Mouse (Mus musculus): ENCODE measurements around the gene Nek4. TPM values are rescaled to one million over a fixed set of nuclear protein-coding genes. Genes with fewer than 3 reads are reported as not detected.

Nek4 gene
- polyA plus RNA-seq, 1 experiment from 2014 or later = 17.9 TPM

DNA sequence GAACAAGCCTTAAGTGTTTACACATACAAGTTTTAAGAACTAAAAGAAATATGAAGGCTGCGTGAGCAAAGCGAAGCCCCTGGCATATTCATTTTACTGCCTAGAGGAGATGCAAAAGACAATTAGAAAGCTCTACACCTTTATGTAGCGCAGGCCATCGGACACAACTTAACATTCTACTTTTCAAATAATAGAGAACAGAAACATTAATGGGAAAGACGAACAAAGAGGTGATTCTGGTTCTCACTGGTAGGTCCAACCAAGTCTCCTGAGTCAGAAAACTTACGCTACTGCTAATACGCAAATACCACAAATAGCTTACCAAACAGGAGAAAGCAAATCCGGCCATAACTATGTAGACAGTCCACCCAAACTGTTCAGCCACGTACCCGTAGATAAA, 49.2 kb downstream of the Nek4 start:
- Histone ChIP-seq H3K4me2 (ENCODE audit: low read length) (peak overlapping the region; percentile 78), H3K4me1 (ENCODE audit: control insufficient read depth, insufficient read depth, low read length) (peaks cover 8% of the 10 kb centered on the region), H3K9me3 (ENCODE audit: control insufficient read depth, low read length) (no peaks in the 10 kb centered on the region), H3K9ac (replicated peaks; ENCODE audit: low read length) (peak overlapping the region; percentile 88; the same call in 1 of the 2 replicates), H3K36me3 (ENCODE audit: control insufficient read depth, insufficient read depth, low read length) (peaks cover 18% of the 10 kb centered on the region), H3K27ac (replicated peaks; ENCODE audit: low read depth, low read length) (no peak overlapping the region), H3K4me3 (replicated peaks; ENCODE audit: low read depth, low read length) (peak overlapping the region; percentile 95), H3K27me3 (ENCODE audit: control insufficient read depth, insufficient read depth, low read length) (no peaks in the 10 kb centered on the region)
- DNase-seq (no peak), ATAC-seq (ENCODE audit: low FRiP score, low TSS enrichment) (no peak)
- 68% methylated on average over 10 of the region's 10 CpGs for WGBS

DNA sequence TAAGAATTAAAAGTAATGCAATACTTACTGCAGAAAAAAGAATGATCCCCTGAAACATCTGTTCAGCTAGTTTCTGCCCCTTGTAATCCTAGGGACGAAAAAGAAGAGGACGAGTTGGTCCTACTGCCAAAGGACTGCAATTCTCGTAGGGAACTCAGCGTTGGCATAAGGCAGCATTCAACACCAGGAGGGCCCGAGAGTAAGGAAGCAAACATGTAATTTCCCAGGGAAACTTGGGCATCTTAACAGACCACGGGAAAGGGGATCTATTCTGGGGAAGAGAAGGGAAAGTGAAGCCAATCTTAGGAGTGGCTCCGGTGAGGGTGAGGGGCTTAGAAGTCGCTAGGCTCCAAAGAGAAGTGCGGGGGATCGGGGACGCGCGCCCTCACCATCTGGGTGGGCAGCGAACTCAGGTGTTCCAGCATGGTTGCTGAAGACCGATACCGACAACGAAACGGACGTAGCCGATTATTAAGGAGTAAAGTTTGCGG, 49.7 kb downstream of the Nek4 start:
- Histone ChIP-seq H3K9me3 (ENCODE audit: control insufficient read depth, low read length) (no peaks in the 10 kb centered on the region), H3K9ac (replicated peaks; ENCODE audit: low read length) (peak overlapping the region; percentile 88), H3K36me3 (ENCODE audit: control insufficient read depth, insufficient read depth, low read length) (peaks cover 18% of the 10 kb centered on the region), H3K4me1 (ENCODE audit: control insufficient read depth, insufficient read depth, low read length) (peaks cover 8% of the 10 kb centered on the region), H3K27ac (replicated peaks; ENCODE audit: low read depth, low read length) (peak overlapping the region; percentile 93), H3K27me3 (ENCODE audit: control insufficient read depth, insufficient read depth, low read length) (no peaks in the 10 kb centered on the region), H3K4me2 (ENCODE audit: low read length) (peak overlapping the region; percentile 78), H3K4me3 (replicated peaks; ENCODE audit: low read depth, low read length) (peak overlapping the region; percentile 95)
- ATAC-seq (ENCODE audit: low FRiP score, low TSS enrichment) = 0 out of 2 replicates have a peak, but pooled peaks have one; percentile 49
- WGBS = 0% methylated on average over 21 of the region's 21 CpGs
- no peak for DNase-seq

DNA sequence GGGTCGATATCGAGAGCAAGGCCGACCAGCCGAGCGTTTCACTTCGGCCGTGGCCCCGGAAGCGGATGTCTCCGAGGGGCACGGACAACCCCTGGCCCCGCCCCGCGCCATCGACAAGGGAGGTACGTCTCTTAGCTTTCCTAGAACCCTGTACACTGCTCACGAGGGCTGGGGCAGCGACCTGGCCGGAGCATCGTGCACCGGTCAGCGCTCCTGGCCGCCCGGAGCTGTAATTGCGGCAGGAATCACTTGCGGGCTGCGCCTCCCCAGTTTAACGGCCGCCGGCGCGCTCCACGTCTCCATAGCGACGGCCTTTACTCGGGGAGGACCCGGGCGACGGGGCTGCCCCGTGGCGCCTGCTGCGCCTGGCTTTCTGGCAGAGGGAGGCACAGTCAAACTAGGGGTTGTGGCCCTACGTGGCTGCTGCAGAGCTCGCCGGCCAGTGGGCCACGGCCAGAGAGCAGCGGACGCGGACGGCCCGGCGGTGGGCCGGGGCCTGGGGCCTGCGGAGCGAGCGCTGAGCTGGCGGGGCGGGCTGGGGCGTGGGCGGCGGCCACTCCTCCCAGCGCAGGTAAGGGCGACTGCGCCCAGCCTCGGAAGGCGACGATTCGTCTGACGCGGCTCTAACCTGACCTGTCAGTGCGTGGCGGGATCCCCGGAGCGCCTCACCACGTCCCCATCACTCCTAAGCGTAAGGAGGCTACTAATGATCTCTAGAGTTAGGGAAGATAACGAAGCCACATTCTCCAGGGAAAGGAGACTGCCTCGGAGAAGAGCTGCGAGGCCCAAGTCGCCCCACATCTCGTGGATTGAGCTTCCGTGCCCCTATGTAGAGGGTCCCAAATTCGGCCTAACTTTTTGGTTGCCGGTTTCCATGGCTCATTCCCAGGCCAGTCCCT, 50.4 kb downstream of the Nek4 start, which contains the start of the genes Glt8d1 and Spcs1:
Gene Glt8d1, plus strand, starts transcription at position 94 of the 899 bp plus-strand sequence.
Gene Spcs1, minus strand, starts transcription at position 366 of the 899 bp plus-strand sequence.
- no peaks in the 10 kb centered on the region for H3K27me3 ChIP-seq (ENCODE audit: control insufficient read depth, insufficient read depth, low read length)
- H3K36me3 ChIP-seq (ENCODE audit: control insufficient read depth, insufficient read depth, low read length) = peaks cover 18% of the 10 kb centered on the region
- no peaks in the 10 kb centered on the region for H3K9me3 ChIP-seq (ENCODE audit: control insufficient read depth, low read length)
- ATAC-seq (ENCODE audit: low FRiP score, low TSS enrichment) = peak; percentile 94
- H3K4me2 ChIP-seq (ENCODE audit: low read length) = peak within 1 kb of the TSS; percentile 78
- H3K4me1 ChIP-seq (ENCODE audit: control insufficient read depth, insufficient read depth, low read length) = peaks cover 8% of the 10 kb centered on the region
- DNase-seq = peak; percentile 90
- H3K9ac ChIP-seq (replicated peaks; ENCODE audit: low read length) = peak within 1 kb of the TSS; percentile 88
- H3K27ac ChIP-seq (replicated peaks; ENCODE audit: low read depth, low read length) = peak within 1 kb of the TSS; percentile 93
- H3K4me3 ChIP-seq (replicated peaks; ENCODE audit: low read depth, low read length) = peak within 1 kb of the TSS; percentile 95
- under 1% methylated on average over 82 of the region's 84 CpGs for WGBS

DNA sequence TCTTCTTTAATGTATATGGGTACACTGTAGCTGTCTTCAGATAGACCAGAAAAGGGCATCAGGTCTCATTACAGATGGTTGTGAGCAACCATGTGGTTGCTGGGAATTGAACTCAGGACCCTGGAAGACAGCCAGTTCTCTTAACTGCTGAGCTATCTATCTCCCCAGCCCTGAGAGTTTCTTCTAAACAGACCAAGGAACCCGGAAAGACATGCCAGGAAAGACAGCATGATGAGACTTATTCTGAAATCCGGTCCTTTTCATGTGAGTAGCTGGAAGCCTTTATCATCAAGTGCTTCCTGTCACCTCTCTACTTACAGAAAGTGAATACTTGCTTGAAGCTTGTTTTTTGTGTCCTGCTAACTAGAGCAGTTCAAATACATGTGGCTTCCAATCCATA, 53.4 kb downstream of the Nek4 start:
- H3K27me3 ChIP-seq (ENCODE audit: control insufficient read depth, insufficient read depth, low read length) = no peaks in the 10 kb centered on the region
- H3K27ac ChIP-seq (replicated peaks; ENCODE audit: low read depth, low read length) = no peak overlapping the region
- no peak overlapping the region for H3K4me2 ChIP-seq (ENCODE audit: low read length)
- no peaks in the 10 kb centered on the region for H3K9me3 ChIP-seq (ENCODE audit: control insufficient read depth, low read length)
- DNase-seq (no peak), ATAC-seq (ENCODE audit: low FRiP score, low TSS enrichment) (no peak)
- peaks cover 32% of the 10 kb centered on the region for H3K36me3 ChIP-seq (ENCODE audit: control insufficient read depth, insufficient read depth, low read length)
- H3K4me3 ChIP-seq (replicated peaks; ENCODE audit: low read depth, low read length) = no peak overlapping the region
- WGBS = 92% methylated on average over 2 of the region's 2 CpGs
- peaks cover 8% of the 10 kb centered on the region for H3K4me1 ChIP-seq (ENCODE audit: control insufficient read depth, insufficient read depth, low read length)
- no peak overlapping the region for H3K9ac ChIP-seq (replicated peaks; ENCODE audit: low read length)

DNA sequence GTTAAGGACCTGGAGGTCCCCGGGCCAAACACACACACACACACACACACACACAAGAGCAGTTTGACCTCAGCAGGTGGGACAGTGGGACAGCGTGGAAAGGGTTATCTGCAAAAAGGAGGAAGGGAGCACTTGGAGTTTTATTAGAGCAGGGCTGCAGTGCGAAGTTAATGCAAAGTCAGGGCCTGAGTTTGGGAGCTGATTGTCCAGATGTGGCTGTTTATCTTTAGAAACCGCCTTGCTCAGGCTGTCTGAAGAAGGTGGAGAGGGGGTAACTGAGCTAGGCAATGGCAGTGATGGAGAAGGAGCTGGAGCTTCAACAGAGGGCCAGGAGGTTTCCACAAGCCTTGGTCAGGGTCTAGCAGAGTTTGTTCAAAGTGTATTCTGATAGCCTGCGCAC, 55.6 kb downstream of the Nek4 start:
- Histone ChIP-seq H3K4me1 (ENCODE audit: control insufficient read depth, insufficient read depth, low read length) (peaks cover 8% of the 10 kb centered on the region), H3K4me2 (ENCODE audit: low read length) (no peak overlapping the region), H3K36me3 (ENCODE audit: control insufficient read depth, insufficient read depth, low read length) (peaks cover 54% of the 10 kb centered on the region), H3K9ac (replicated peaks; ENCODE audit: low read length) (no peak overlapping the region), H3K9me3 (ENCODE audit: control insufficient read depth, low read length) (no peaks in the 10 kb centered on the region), H3K27me3 (ENCODE audit: control insufficient read depth, insufficient read depth, low read length) (no peaks in the 10 kb centered on the region), H3K4me3 (replicated peaks; ENCODE audit: low read depth, low read length) (no peak overlapping the region), H3K27ac (replicated peaks; ENCODE audit: low read depth, low read length) (no peak overlapping the region)
- ATAC-seq (ENCODE audit: low FRiP score, low TSS enrichment) (no peak), DNase-seq (no peak)
- WGBS = 89% methylated on average over 5 of the region's 5 CpGs

DNA sequence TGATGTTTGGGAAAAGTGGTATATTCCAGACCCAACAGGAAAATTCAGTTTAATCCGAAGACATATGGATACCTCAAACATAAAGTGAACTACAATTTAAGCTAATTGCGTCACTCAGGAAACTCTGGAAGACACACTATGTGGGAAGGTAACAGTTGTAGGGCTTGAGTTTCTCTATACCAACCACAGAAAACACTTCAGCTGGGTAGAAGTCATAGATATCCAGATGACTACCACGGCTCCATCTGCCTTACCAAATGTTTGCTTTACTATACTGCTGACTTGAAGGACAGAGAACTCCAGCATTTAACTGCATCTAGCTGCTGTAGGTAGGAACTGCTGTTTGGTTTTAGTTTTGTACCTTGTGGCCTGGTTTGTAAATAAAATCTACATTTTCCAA, 60.4 kb downstream of the Nek4 start:
- WGBS = 96% methylated on average over 3 of the region's 3 CpGs
- no peak for ATAC-seq (ENCODE audit: low FRiP score, low TSS enrichment)
- Histone ChIP-seq H3K4me1 (ENCODE audit: control insufficient read depth, insufficient read depth, low read length) (no peaks in the 10 kb centered on the region), H3K4me2 (ENCODE audit: low read length) (no peak overlapping the region), H3K36me3 (ENCODE audit: control insufficient read depth, insufficient read depth, low read length) (peaks cover 97% of the 10 kb centered on the region), H3K27me3 (ENCODE audit: control insufficient read depth, insufficient read depth, low read length) (no peaks in the 10 kb centered on the region), H3K27ac (replicated peaks; ENCODE audit: low read depth, low read length) (no peak overlapping the region), H3K9ac (replicated peaks; ENCODE audit: low read length) (no peak overlapping the region), H3K4me3 (replicated peaks; ENCODE audit: low read depth, low read length) (no peak overlapping the region), H3K9me3 (ENCODE audit: control insufficient read depth, low read length) (no peaks in the 10 kb centered on the region)
- DNase-seq = no peak

DNA sequence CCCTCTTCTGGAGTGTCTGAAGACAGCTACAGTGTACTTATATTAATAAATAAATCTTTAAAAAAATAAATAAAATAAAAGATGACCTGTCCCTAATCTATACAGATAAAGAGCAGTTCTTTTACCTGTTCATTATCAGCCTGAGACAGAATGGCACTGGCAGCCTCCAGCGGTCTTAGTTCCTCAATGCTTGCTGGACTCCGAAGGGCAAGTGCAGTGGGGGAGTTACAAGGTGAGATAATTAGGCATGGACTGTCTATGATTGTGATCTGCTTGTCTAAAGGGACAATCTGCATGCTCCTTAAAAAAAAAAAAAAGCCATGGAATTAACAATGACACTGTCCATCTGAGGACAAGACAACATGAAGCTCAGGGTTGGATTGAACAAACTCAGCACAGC, 62.8 kb downstream of the Nek4 start:
- H3K4me3 ChIP-seq (replicated peaks; ENCODE audit: low read depth, low read length) = no peak overlapping the region
- H3K27me3 ChIP-seq (ENCODE audit: control insufficient read depth, insufficient read depth, low read length) = no peaks in the 10 kb centered on the region
- DNase-seq (no peak), ATAC-seq (ENCODE audit: low FRiP score, low TSS enrichment) (no peak)
- no peak overlapping the region for H3K9ac ChIP-seq (replicated peaks; ENCODE audit: low read length)
- H3K36me3 ChIP-seq (ENCODE audit: control insufficient read depth, insufficient read depth, low read length) = peaks cover 81% of the 10 kb centered on the region
- no peak overlapping the region for H3K27ac ChIP-seq (replicated peaks; ENCODE audit: low read depth, low read length)
- no peaks in the 10 kb centered on the region for H3K9me3 ChIP-seq (ENCODE audit: control insufficient read depth, low read length)
- H3K4me1 ChIP-seq (ENCODE audit: control insufficient read depth, insufficient read depth, low read length) = peaks cover 8% of the 10 kb centered on the region; the same call in 1 of the 2 replicates
- no peak overlapping the region for H3K4me2 ChIP-seq (ENCODE audit: low read length)
- WGBS = 92% methylated on average over 2 of the region's 2 CpGs

DNA sequence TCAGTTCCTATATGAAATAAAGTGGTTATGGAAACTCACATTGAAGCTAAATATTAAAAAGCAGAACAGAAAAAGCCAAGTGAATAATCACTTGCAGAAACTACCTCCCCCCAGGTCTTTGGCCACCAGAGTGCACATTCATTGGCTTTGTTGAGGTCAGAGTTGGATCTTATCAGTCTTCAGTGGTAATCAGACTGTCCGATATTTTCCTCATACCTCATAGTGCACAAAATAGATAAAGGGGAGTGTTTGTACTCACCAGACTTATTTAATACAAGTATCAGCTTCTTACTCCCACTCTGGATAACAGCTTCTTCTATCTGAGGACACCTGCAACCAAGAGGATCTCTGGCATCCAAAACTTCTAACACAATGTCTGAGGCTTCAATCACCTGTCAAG, 64.9 kb downstream of the Nek4 start:
- WGBS = 97% methylated on average over 1 of the region's 1 CpGs
- H3K27me3 ChIP-seq (ENCODE audit: control insufficient read depth, insufficient read depth, low read length) = no peaks in the 10 kb centered on the region
- no peak overlapping the region for H3K27ac ChIP-seq (replicated peaks; ENCODE audit: low read depth, low read length)
- no peak overlapping the region for H3K9ac ChIP-seq (replicated peaks; ENCODE audit: low read length)
- DNase-seq = no peak
- ATAC-seq (ENCODE audit: low FRiP score, low TSS enrichment) = no peak
- no peak overlapping the region for H3K4me2 ChIP-seq (ENCODE audit: low read length)
- peaks cover 18% of the 10 kb centered on the region for H3K4me1 ChIP-seq (ENCODE audit: control insufficient read depth, insufficient read depth, low read length)
- H3K4me3 ChIP-seq (replicated peaks; ENCODE audit: low read depth, low read length) = no peak overlapping the region
- no peaks in the 10 kb centered on the region for H3K9me3 ChIP-seq (ENCODE audit: control insufficient read depth, low read length)
- H3K36me3 ChIP-seq (ENCODE audit: control insufficient read depth, insufficient read depth, low read length) = peaks cover 61% of the 10 kb centered on the region
